Mouse (Mus musculus): ENCODE measurements at regions not wholly inside any gene's neighbourhood (a gene's known extent, or its start where the extent isn't known, plus 50 kb on each side); places are given as distances from the start of the nearest gene placed in this dataset.

DNA sequence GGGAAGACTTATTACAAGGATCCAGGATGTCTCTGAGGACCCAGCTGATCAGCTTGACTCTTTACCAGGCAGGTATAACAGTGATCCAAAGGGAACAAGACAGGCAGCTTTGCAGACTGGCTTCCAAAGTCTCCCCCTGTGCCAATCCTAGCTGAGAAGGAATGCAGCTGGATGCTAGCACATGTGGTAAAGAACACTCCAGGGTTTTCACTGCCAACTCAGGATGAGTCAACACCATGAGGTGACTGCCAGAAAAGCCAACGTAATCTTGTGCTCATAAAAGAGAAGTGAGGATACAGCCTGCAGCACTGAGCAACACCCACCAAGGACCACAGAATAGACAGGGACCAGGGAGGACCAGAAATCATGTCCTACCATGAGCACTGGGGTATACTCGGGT lies 76.5 kb upstream of the Il12b start:
- TF ChIP-seq UBTF (IDR thresholded peaks at IDR 0.05; ENCODE audit: low read depth, low read length) (no peak), IRF4 (IDR thresholded peaks at IDR 0.05; ENCODE audit: low read depth, low read length) (no peak), POLR2A (IDR thresholded peaks at IDR 0.05; ENCODE audit: low read depth, low read length) (no peak), EP300 (IDR thresholded peaks at IDR 0.05; ENCODE audit: low read length) (no peak), CTCF (conservative IDR thresholded peaks at IDR 0.05 in 1 of 2, IDR thresholded peaks at IDR 0.05 in 1 of 2; ENCODE audit: low read depth in 2 of 2, low read length in 2 of 2) (no peak), MYC (IDR thresholded peaks at IDR 0.05; ENCODE audit: low read depth, low read length) (no peak), ETS1 (conservative IDR thresholded peaks at IDR 0.05; ENCODE audit: low read depth, low read length) (no peak), E2F4 (IDR thresholded peaks at IDR 0.05; ENCODE audit: insufficient replicate concordance, low read depth, low read length) (no peak), ZNF384 (IDR thresholded peaks at IDR 0.05; ENCODE audit: low read depth, low read length) (no peak), USF1 (IDR thresholded peaks at IDR 0.05; ENCODE audit: low read depth, low read length) (no peak)

Data from CH12.LX (cell line).